Mouse (Mus musculus) ES-E14 (cell line): ENCODE measurements around the gene Nfkb1. TPM values are rescaled to one million over a fixed set of nuclear protein-coding genes. Genes with fewer than 3 reads are reported as not detected.

Source experiments
- DNase-seq: peaks from one replicate; pipeline ENCODE4 v3.0.0-alpha.2; 2013; ENCODE audit warnings: low read depth, low spot score
- H3K27ac ChIP-seq: 2 replicates; pipeline ENCODE4 v1.5.1; 2012; ENCODE audit warnings: low read depth, mild to moderate bottlenecking, low read length, moderate library complexity, mixed read lengths; ENCODE audit not compliant: poor library complexity, insufficient read depth, severe bottlenecking
- H3K36me3 ChIP-seq: 2 replicates; pipeline ENCODE4 v1.6.1; 2012; ENCODE audit warnings: mild to moderate bottlenecking, low read length, moderate library complexity, mixed read lengths; ENCODE audit not compliant: control insufficient read depth, poor library complexity, insufficient read depth, severe bottlenecking
- H3K4me1 ChIP-seq, 2 experiments: fragments of 150-350 bp in 1 of 2; sonication (generic) in 1 of 2; 2 replicates each; pipeline ENCODE4 v1.6.1; 2012; ENCODE audit warnings: low read length in 2 of 2, mild to moderate bottlenecking in 1 of 2, mixed read lengths in 1 of 2; ENCODE audit not compliant: control insufficient read depth in 2 of 2, insufficient read depth in 2 of 2, poor library complexity in 1 of 2
- H3K4me3 ChIP-seq, 2 experiments: fragments of 150-350 bp in 1 of 2; sonication (generic) in 1 of 2; 2 replicates each; pipeline ENCODE4 v1.5.1; 2012; ENCODE audit warnings: low read length in 2 of 2, low read depth in 1 of 2, mild to moderate bottlenecking in 1 of 2, mixed read lengths in 1 of 2; ENCODE audit not compliant: insufficient read depth in 1 of 2, poor library complexity in 1 of 2, severe bottlenecking in 1 of 2
- H3K9ac ChIP-seq: 2 replicates; pipeline ENCODE4 v1.6.1; 2012; ENCODE audit warnings: low read depth, mild to moderate bottlenecking, low read length, mixed read lengths; ENCODE audit not compliant: poor library complexity, insufficient read depth, severe bottlenecking
- H3K9me3 ChIP-seq: fragments of 150-350 bp; sonication (generic); 2 replicates; pipeline ENCODE4 v1.6.1; 2012; ENCODE audit warnings: low read depth, mild to moderate bottlenecking, low read length; ENCODE audit not compliant: control insufficient read depth, insufficient read depth
- CHD2 ChIP-seq: IDR thresholded peaks from 2 replicates; pipeline ENCODE4 v1.6.1; 2014; ENCODE audit warnings: mild to moderate bottlenecking, low read depth, low read length, inconsistent platforms
- HCFC1 ChIP-seq: IDR thresholded peaks from 2 replicates; pipeline ENCODE4 v1.6.1; 2012; ENCODE audit warnings: low read length, inconsistent platforms, borderline replicate concordance; ENCODE audit not compliant: insufficient read depth
- MAFK ChIP-seq: IDR thresholded peaks from 2 replicates; pipeline ENCODE4 v1.6.1; 2014; ENCODE audit warnings: mild to moderate bottlenecking, low read depth, low read length, inconsistent platforms; ENCODE audit not compliant: insufficient read depth
- ZC3H11A ChIP-seq: IDR thresholded peaks from 2 replicates; pipeline ENCODE4 v1.6.1; 2012; ENCODE audit warnings: low read depth, mild to moderate bottlenecking, inconsistent platforms, low read length, borderline replicate concordance
- ZNF384 ChIP-seq: IDR thresholded peaks from 2 replicates; pipeline ENCODE4 v1.6.1; 2012; ENCODE audit warnings: low read depth, low read length, inconsistent platforms
- in situ Hi-C, 2 experiments: fragments of 600-800 bp; cut with MboI; formaldehyde crosslinking; loops; one replicate each; pipeline ENCODE4 v1.15.1; 2025; ENCODE audit warnings: low sequenced_read_pairs in 2 of 2, inconsistent platforms in 1 of 2; ENCODE audit not compliant: unreplicated experiment in 2 of 2
- total RNA-seq: library from RNA; depleted of rRNA; stranded (reverse); fragments of 300-350 nt; gene quantifications from 2 replicates; pipeline ENCODE4 v1.2.3, GENCODE M21; 2012

Gene Nfkb1
- total RNA-seq, 1 experiment: 35.0 TPM

DNA sequence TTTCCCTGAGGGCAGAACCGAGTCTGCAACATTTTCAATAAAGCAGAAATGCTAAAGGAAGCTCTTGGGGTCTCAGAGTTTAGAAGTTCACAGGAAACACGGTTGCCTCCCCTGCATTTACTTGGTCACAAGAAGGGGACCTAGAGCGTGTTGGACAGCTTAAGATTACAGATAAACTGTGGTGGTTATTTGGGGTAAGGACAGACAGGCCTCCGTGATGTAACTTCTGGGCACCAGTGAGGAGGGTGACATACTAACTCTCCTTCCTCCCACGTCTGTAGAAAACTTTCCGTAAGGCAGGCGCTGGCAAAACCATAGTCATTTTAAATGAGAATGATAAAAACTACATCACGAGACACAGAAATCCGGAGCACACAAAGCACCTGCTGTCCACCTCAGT, 29.6 kb downstream of the Nfkb1 start:
- Histone ChIP-seq H3K4me1 (no peaks in the 10 kb centered on the region), H3K36me3 (peaks cover 2% of the 10 kb centered on the region; the same call in 1 of the 2 replicates)

DNA sequence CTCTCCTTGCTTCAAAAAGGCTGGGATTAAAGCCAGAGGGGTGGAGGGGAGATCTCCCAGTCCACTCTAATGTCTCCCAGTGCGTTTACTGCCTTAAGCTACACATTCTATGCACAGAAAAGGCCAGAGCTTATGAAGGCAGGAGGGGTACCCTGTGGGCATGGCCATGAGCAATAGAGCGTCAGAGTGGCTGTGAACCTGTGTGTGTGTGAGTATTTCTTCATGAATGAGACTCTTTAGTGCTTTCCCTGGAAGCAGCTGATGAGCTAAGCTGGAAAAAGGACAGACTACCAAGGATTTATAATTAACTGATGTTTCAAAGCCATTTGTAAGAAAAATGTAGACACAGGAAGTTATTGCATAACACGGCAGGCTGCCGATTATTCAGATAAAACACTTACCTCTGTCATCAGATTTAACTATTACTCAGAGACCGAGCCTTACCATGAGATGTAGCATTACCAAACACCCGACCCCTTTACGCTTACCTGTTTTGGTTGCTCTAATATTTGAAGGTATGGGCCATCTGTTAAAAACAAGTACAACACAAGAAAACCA, 32.7 kb downstream of the Nfkb1 start:
- no peak for DNase-seq
- Histone ChIP-seq H3K27ac (no peak overlapping the region), H3K4me1 (no peaks in the 10 kb centered on the region), H3K9ac (no peak overlapping the region), H3K36me3 (no peaks in the 10 kb centered on the region; the same call in none of the 2 replicates), H3K4me3 (no peak overlapping the region), H3K9me3 (no peaks in the 10 kb centered on the region)
- no peak for TF ChIP-seq CHD2
- in situ Hi-C loops: no loop called here

More for the DNA sequence above, 29.6 kb downstream of the Nfkb1 start:
- H3K27ac ChIP-seq: no peak overlapping the region
- in situ Hi-C loops: no loop called here
- no peaks in the 10 kb centered on the region for H3K9me3 ChIP-seq
- TF ChIP-seq ZNF384 (no peak), HCFC1 (no peak), MAFK (no peak), CHD2 (no peak), ZC3H11A (no peak)
- no peak for DNase-seq
- H3K9ac ChIP-seq: no peak overlapping the region
- H3K4me3 ChIP-seq: no peak overlapping the region

DNA sequence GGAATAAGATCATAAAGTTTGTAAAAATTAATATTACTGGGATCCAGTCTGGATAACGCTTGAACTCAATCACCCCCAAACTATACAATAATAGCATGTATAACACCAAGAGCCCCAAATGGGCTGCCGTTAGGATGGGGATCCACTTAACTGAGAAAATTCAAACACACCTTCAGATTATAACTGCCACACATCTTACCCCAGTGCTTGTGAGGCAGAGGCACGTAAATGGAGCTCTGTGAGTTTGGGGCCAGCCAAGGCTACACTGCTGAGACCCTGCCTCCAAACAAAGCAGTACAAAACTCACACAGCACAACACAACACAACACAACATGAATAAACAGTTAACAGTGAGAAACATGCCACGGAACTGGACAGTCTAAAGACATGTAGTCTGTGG, 35.2 kb downstream of the Nfkb1 start:
- in situ Hi-C loops: no loop called here

DNA sequence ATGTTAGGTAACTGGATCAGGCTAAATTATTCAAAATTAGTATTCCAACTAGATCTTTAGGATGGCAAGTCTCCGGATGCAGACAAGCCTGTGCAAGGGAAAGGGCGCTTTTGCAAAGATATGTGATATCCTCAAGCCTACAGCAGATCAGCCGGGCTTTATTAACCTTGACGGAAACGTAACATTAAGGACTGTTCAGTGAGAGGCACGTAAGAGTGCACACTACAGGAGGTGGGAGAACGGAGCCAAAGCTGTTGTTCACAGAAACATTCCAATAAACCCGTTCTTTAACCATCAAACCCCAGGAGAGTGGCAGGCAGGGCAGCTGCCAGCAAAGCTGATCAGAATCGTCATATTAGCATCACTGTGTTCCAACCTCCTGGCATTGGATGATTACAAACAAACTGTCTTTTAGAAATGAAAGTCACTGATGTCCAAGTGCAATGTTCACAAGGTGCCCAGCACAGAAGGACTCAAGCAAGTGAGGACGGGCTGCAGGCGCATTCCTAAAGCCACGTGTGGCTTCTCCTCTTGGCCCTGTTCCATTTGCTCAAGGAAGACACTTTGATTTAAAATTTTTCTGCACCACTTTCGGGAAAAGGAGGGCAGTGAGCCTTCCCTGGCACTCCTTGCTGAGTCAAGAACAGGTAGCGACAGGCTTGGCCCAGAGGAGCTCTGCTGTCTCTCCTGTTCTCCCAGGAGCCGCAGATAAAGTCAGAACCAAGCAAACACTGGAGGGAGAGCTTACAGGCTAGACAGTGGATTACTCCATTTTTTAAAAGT, 40.4 kb downstream of the Nfkb1 start:
- TF ChIP-seq MAFK (no peak), CHD2 (no peak), ZC3H11A (no peak), ZNF384 (no peak), HCFC1 (no peak)
- H3K36me3 ChIP-seq: peaks cover 3% of the 10 kb centered on the region
- no peak for DNase-seq

More for the DNA sequence above, 35.2 kb downstream of the Nfkb1 start:
- Histone ChIP-seq H3K9me3 (no peaks in the 10 kb centered on the region), H3K27ac (no peak overlapping the region), H3K9ac (no peak overlapping the region), H3K36me3 (no peaks in the 10 kb centered on the region; the same call in 1 of the 2 replicates), H3K4me1 (no peaks in the 10 kb centered on the region), H3K4me3 (no peak overlapping the region)
- no peak for DNase-seq
- TF ChIP-seq ZNF384: no peak
- no peak for TF ChIP-seq MAFK
- TF ChIP-seq CHD2: no peak
- no peak for TF ChIP-seq HCFC1
- no peak for TF ChIP-seq ZC3H11A

DNA sequence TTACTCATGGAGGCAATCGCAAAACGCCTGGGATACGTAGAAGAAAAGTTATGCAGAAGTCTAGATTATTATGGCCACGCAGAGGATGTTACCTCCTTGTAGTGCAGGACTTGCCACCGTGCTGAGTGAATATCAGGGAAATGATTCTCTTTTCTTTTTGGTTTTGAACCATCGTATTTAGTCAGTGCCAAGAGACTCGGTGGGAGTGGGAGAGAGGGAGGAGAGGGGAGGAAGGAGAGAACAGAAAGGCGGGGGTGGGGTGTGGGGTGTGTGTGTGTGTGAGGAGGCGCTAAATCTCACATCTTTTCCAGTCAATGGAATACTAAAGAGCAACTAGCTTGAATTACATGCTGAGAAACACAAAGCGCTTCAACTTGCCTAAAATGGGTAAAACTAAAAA, 41.5 kb downstream of the Nfkb1 start:
- Histone ChIP-seq H3K36me3 (peaks cover 3% of the 10 kb centered on the region), H3K4me1 (peaks cover 0 to 2% of the 10 kb centered on the region in 2 experiments; a peak in 1 of 4 replicates)
- no peak for TF ChIP-seq CHD2
- no peak for TF ChIP-seq ZNF384
- no peak for TF ChIP-seq ZC3H11A
- TF ChIP-seq MAFK: no peak
- TF ChIP-seq HCFC1: no peak

More for the DNA sequence above, 40.4 kb downstream of the Nfkb1 start:
- Histone ChIP-seq H3K4me1 (peaks cover 0 to 2% of the 10 kb centered on the region in 2 experiments; a peak in 1 of 4 replicates), H3K27ac (no peak overlapping the region), H3K9ac (no peak overlapping the region), H3K9me3 (no peaks in the 10 kb centered on the region), H3K4me3 (no peak overlapping the region)
- in situ Hi-C loops: no loop called here

More for the DNA sequence above, 41.5 kb downstream of the Nfkb1 start:
- H3K9ac ChIP-seq: no peak overlapping the region
- no peak overlapping the region for H3K27ac ChIP-seq
- no peak overlapping the region for H3K4me3 ChIP-seq
- in situ Hi-C loops: no loop called here
- no peak for DNase-seq
- H3K9me3 ChIP-seq: no peaks in the 10 kb centered on the region
